Mouse (Mus musculus): Measurements from ENCODE around the gene Gm20388.

Gm20388 gene

DNA sequence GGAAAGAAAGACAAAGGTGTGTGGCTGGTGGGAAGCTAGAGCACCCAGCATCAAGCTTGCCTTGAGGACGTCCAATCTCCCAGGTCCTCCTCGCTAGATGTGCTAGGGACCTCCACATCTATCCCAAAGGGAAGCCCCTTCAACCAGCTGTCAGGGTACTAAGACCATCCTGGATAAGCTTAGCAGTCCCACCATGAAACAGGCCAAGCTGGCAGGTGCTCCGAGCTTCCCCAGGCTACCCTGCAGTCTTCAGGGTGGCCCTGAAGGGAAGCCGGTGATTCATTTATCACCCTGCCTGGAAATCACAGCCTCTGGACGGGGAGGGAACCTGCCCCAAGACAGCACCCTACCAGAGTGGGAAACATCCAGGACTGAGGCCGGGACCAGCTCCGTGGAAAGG lies 1165.9 kb downstream of the Gm20388 start:
- DNase-seq (ENCODE audit: low spot score): no peak

DNA sequence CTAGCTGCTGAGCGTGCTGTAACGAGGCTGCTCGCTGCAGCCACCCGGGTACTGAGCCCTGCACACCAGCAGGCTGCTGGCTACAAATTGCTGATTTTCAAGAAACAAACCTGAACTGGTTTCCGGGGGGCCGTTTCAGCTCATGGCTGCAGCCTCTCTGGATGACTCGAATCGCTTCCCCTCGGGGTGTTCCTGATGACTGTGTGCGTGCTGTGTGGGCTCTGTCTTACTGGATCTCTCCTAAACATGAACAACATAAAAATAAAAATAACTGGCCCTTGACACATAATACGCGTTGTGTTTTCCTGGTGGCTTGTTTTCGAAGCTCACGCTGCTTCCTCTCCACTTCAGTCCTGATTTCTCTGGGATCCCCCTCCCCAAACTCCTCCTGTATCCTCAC lies 1168.1 kb downstream of the Gm20388 start:
- DNase-seq (ENCODE audit: low spot score): no peak

GRCm38 (mm10) chr8:121079201-121079600 lies 1168.6 kb downstream of the Gm20388 start:
- no peak for DNase-seq (ENCODE audit: low spot score)

DNA sequence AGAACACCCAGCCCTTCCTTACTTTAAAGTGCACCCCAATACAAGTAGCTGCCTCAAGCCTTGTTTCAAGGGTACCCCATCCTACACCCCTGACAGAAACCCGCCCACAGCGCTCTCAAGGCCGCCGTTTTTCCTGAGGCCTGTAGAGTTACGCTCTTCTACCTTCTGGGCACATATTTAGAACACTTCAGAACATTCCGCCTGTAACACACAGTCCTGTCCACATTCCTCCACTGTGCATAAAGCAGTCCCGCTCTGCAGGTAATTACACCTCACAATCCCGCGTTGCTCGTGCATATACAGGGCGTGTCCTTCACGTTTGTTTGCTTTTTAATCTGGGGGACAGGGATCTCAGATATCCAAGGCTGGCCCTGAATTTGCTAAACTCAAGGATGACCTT lies 1169.3 kb downstream of the Gm20388 start:
- DNase-seq (ENCODE audit: low spot score): no peak

DNA sequence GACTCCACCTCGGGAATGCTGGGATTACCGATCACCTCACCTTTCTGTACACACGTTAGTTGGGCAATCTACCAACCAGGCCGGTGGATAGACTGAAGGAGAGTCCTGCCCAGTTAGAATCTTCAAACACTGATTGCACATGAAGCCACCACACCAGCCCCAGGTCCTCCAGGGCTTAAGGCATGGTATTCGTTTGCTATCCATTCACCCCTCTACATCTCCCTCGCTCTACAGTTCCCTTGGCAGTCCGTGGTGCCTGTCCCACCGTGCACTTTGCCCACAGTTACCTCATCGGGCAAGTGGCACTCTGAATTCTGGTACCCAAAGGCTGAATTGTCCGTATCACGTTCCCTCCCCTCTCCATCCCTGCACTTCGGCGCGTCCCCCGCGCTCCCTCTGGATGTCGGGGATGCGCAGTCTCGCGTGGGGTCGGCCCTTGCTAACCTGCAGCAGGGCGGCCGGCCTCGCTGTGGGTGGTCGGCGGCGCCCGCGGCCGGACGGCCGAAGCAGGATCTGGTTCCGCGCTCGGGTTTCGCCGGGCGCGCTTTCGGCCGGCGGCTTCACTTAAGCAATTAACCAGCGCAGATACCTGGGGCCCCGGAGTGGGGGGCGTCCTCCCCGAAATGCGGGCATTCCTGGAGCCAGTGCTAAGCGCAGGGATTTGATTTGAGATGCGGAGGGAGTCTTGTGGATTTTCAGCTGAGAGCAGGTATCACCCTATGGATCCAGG lies 1169.9 kb downstream of the Gm20388 start:
- no peak for DNase-seq (ENCODE audit: low spot score)

GRCm38 (mm10) chr8:121081398-121081797 lies 1170.8 kb downstream of the Gm20388 start:
- DNase-seq (ENCODE audit: low spot score): no peak

DNA sequence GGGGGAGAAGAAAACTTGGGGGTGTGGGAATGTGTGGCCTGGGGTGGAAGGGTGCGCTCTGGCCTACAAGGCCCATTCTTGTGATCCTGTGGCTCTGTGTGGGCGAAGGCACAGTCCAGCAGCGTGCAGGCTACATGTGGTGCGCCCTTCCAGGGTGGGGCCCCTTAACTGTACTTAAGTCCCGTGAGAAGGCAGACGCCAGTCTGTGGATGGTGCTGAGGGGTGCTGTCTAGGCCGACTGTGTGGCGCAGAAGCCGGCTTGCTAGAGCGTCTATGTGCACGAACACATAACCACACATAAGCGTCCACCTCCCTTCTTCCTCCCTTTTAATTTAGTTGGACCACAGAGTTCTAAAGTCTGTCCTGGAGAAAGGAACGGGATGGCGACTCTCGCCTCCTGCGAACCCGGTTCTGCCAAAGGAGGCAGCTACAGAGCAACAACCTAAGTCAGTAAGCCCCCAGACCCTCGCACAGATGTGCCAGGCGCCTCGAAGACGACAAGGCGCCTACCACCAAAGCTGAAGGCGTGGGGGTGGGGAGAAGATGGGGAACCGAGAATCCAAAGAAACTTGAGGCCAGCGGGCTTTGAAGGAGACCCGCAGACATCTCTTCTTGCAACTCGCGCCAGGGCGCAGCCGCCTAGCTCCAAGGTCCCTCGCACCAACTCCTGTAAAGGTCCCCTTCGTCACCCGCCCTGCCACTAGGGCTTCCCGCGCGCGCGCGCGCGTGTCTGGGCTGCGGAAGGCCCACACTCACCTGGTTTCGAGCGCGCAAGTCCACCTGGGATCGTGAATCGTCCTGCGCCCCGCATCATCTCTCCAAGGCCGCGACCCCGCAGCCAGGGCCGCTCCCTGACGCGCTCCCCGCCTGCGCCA lies 1171.8 kb downstream of the Gm20388 start:
- peak; percentile 38 for DNase-seq (ENCODE audit: low spot score)

GRCm38 (mm10) chr8:121083093-121083935 lies 1172.7 kb downstream of the Gm20388 start:
- peak; percentile 74 for DNase-seq (ENCODE audit: low spot score)

DNA sequence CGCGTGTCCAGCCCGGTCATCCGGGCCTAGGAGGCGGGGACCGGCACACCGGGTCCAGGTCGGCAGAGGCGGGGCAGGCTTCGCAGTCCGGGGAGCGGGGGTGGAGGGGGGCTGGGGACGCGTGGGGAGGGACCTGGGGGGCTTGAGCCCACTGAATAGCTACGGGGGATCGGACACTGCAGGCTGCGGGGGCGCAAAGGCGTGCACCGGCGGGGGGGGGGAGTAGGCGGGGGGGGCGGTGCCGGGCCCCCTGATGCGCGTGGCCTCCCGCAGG lies 1173.2 kb downstream of the Gm20388 start:
- no peak for DNase-seq (ENCODE audit: low spot score)

- DNase-seq (ENCODE audit: low spot score): peak; percentile 69
Measured at GRCm38 (mm10) chr8:121084210-121084951, 1173.7 kb downstream of the Gm20388 start, which contains the start of gene Foxf1. Gene Foxf1 (plus strand): TSS chr8:121084386.

GRCm38 (mm10) chr8:121085011-121085410 lies 1174.4 kb downstream of the Gm20388 start:
- no peak for DNase-seq (ENCODE audit: low spot score)

DNA sequence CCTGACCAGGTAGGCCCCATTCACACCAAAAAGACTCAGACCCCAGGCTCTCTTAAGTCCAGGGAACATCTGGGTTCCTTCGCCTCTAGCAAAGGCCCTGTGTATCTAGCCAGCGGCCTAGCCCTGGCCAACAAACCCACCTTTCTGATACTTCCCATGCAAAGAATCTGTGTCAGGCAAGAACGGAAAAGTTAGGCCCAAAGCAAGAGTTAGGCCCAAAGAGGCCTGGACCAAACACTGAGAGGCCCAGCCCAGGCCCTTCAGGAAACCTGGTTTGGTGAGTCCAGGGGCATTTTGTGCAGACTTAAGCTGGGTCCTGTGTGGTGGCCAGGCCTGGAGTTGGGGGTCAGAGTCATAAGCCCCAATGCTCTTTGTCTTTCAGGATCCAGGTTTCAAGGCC lies 1174.9 kb downstream of the Gm20388 start:
- DNase-seq (ENCODE audit: low spot score): no peak

- DNase-seq (ENCODE audit: low spot score): no peak
Measured at GRCm38 (mm10) chr8:121086004-121086900, 1175.6 kb downstream of the Gm20388 start.

DNA sequence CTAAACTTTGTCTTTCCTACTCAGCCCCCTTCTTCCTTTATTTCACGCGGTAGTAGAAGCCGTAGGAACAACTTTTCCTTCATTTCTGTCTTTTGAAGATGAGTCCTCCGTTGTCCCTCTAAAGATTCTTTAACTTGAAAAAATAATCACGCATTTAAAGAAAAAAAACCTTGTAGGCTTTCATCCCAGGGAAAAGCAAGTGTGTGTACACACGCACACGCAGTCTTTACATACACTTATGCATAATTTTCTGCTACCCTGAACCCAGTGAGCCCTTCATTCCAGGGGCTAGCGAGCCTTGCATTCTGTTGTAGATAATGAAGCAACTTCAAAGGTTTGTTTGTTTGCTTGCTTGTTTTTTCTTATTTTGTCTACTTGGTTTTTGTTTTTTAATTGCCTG lies 1177.6 kb downstream of the Gm20388 start:
- no peak for DNase-seq (ENCODE audit: low spot score)

DNA sequence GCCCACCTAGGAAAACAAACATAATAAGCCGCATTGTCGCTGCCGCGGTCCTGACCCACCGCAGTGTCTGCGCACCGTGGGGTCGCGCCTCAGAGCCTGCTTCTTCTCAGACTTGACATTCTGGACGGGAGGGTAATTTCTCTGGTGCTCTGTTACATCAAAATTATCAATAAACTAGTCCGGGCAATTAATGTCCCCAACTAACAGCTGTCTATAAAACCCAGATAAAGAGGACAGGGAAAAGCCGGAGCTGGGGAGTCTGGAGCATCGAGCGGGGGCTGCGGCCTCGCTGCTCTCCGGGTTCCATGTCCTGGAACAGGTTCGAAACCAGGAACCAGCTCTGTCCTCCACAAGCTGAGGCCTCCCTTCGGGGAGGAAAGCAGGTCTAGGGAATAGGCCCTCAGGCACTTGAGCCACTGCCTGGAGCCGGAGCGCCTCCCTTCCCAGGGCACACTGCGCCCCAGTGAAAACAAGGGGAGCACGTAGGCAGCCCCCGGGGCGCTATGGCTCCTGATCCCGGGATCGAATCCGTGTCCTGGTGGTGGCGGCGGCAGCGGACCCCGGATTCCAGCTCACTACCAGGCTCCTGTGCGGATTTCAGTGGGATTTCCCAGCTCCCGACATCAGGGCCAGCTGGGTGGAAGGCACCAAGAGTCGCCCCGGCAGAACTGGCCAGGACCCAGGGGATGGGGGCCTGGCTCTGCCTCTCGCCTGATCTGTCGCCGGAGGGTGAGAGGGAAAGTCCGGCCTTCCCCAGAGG lies 1178.4 kb downstream of the Gm20388 start:
- DNase-seq (ENCODE audit: low spot score): peak; percentile 47

DNA sequence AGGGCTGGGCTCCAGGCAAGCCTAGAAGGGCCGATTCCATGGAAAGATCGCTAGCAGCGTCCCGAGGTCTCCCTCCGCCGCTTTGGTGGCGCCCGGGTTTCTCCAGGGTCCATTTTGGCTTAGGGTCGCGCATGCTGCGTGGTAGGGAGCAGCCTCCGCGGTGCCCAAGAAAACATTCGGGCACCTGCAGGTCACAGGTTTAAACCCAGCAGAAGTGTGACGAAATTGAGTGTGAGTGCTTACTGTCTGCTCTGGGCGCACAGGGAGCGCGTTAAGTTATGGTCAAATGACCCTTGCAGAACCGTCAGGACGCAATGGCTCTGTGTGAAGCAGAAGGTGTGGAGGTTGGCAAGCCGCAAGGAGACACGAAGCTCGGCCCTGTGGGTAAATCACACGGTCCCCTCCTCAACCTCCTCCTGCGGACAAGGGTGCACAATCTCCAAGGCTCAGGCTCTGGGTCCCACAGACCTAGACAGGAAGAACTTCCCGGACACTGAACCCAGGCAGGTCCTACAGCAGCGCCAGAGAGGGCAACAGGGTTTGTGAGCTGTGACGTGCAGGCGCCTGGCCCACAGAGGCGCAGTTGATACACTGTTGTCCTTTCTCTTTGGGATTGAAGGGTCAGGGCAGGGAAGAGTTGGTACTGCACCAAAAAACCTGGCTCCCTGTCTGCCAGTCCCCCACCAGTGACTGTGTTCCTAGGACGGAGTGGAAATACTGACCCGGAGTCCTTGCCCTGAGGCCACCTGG lies 1179.2 kb downstream of the Gm20388 start:
- no peak for DNase-seq (ENCODE audit: low spot score)

DNA sequence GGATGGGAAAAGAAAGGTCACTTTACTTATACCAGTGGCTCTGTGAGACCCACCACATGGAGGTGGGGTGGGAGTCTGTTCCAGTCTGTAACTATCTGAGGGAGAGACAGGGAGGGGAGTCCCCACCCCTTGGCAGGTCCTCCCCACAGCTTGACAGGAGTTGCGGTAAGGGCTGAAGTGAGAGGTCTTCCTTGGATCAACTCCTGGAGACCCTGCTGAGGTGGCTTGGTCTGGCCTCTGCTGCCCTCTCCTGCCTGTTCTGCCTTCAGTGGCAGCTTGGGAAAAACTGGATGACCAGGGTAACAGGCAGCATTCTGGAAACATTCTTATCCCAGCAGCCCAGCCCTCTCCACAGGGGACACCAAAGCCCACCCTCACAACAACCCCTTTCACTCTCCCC lies 1180.1 kb downstream of the Gm20388 start:
- peak; percentile 79 for DNase-seq (ENCODE audit: low spot score)

- DNase-seq (ENCODE audit: low spot score): no peak
Measured at GRCm38 (mm10) chr8:121092141-121092540, 1181.5 kb downstream of the Gm20388 start.

- DNase-seq (ENCODE audit: low spot score): peak; percentile 96
Measured at GRCm38 (mm10) chr8:121092627-121093026, 1182.0 kb downstream of the Gm20388 start.
